Mouse (Mus musculus) olfactory bulb, adult 2 months (tissue): ENCODE measurements around the gene Hsf4.

Experiments used
- CTCF ChIP-seq: fragments of 200-500 bp; IDR thresholded peaks from 2 replicates; pipeline ENCODE4 v1.5.1; 2012; ENCODE audit warnings: low read depth, mild to moderate bottlenecking, low read length, moderate library complexity; ENCODE audit not compliant: insufficient read depth
- POLR2A ChIP-seq: fragments of 200-500 bp; IDR thresholded peaks from 2 replicates; pipeline ENCODE4 v1.6.1; 2012; ENCODE audit warnings: mild to moderate bottlenecking, low read depth, low read length, moderate library complexity; ENCODE audit not compliant: insufficient read depth

GRCm38 (mm10) chr8:105266775-105267174, 2.8 kb upstream of the Hsf4 start:
- TF ChIP-seq POLR2A (no peak), CTCF (no peak)
